Mouse (Mus musculus) MEL-GATA-1-ER (cell line): ENCODE measurements around the gene Sys1.

Experiments
- DNase-seq: peaks from one replicate; pipeline ENCODE4 v3.0.0-alpha.2; 2012; ENCODE audit warnings: low read depth; ENCODE audit errors: extremely low read depth

Sys1 gene

DNA sequence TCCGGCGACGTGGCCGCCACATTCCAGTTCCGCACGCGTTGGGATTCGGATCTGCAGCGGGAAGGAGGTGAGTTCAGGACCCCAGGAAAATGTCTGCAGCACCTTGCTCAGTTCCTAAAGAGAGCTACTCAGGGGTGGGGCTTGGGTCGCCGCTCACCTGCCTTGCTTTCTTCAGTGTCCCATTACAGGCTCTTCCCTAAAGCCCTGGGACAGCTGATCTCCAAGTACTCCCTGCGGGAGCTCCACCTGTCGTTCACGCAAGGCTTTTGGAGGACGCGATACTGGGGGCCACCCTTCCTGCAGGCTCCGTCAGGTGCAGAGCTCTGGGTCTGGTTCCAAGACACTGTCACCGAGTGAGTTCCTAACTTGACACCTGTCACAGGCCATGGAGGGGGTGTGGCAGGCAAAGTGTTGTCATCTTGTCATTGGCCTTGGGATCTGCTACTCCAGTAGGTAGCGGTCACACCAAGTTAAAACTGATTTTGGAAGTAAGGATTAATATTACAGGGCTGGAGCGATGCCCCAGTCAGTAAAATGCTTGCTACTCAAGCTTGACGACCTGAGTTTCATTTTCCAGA lies 41.0 kb downstream of the Sys1 start:
- no peak for DNase-seq

DNA sequence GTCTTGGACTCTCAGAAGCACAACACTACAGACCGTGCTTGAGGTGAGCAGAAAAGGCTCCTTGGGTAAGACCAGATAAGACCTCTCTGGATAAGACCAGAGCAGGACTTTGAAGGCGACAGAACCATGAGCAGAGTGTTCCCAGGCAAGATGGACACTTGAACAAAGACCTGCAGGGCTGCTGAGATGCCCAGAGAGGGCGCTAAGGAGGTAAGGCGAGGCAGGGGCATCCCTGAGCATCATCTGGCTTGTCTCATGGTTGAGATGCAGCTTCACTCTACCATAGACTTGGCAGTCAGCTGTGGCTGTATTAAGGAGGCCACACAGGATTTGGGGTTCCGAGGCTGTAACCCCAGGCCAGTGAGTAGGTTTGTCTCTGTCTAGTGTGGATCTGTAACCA lies 42.6 kb downstream of the Sys1 start:
- DNase-seq = no peak

DNA sequence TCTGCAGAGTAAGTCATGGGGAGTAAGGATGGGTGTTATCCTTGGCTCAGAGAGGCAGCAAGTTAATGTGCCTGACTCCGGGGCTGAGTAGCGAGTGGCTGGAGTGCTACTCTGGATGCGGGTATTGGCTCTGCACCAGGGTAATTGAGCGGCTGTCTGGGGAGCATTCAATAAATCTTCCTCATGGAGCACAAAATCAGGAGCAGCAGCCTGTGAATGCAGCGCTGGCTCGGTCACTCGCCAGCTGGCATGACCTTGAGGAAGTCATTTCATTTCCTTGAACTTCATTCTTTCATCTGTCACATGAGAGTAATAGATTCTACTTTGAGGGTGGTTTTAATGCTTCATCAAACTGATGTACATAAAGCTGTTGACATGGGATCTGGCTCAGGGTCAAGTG lies 43.7 kb downstream of the Sys1 start:
- no peak for DNase-seq

DNA sequence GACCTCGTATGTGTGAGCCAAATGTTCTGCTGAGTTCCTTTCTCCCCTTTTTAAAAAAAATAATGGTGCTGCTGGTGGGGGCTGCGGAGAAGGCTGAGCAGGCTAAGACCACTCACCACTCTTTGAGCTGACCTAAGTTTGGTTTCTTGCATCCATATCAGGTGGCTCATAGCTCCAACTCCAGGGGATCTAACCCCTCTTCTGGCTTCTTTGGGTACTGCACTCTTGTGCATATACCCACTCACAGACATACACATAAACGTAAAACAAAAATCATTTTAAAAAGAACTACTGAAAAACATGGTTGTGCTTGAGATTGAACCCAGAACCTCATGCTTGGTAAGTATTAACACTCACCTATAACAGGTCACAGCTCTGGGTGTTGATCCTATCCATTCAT lies 48.2 kb downstream of the Sys1 start:
- DNase-seq = no peak

DNA sequence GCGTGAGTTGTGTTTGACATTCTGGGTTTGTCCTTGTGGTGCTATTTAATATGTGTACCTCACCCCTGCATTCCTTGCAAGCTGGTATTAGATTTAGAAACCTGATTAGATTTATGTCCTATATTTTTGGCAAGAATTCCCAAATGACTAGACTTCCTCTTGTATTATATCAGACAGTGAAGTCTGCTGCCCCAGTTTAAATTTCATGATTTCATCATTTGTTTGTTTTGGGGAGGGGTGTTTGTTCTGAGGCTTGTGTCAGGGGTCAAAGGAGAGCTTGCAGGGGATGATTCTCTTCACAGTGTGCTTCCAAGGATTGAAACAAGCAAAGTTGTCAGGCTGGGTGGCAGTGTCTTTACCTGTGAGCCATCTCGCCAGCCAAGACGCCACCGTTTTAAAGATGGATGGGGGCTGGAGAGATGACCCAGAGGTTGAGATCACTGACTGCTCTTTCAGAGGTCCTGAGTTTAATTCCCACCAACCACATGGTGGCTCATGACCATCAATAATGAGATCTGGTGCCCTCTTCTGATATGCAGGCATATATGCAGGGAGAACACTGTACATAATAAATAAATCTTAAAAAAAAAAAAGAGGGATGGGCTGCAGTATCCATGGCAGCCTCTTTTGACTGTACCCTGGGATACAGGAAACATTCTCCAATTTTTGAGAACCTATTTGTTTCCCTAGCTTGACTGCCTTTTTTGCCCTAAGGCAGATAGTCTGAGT lies 49.0 kb downstream of the Sys1 start:
- DNase-seq = no peak

DNA sequence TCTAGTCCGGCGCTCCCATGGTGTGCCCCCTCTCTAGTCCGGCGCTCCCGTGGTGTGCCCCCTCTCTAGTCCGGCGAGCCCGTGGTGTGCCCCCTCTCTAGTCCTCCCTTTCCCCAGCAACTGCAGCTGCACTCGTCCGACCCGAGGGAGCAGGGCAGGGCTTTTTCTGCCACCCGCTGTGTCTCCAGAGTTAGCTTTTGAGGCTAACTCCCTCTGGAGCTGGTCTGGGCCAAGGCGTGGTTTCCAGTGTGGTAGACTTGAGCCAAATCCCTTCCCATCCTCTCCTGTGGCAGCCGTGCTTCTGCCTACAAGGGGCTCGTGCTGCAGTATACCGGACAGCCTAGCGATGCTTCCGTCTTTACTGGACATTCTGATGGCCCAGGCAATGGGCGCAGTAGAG lies 51.0 kb downstream of the Sys1 start:
- no peak for DNase-seq

DNA sequence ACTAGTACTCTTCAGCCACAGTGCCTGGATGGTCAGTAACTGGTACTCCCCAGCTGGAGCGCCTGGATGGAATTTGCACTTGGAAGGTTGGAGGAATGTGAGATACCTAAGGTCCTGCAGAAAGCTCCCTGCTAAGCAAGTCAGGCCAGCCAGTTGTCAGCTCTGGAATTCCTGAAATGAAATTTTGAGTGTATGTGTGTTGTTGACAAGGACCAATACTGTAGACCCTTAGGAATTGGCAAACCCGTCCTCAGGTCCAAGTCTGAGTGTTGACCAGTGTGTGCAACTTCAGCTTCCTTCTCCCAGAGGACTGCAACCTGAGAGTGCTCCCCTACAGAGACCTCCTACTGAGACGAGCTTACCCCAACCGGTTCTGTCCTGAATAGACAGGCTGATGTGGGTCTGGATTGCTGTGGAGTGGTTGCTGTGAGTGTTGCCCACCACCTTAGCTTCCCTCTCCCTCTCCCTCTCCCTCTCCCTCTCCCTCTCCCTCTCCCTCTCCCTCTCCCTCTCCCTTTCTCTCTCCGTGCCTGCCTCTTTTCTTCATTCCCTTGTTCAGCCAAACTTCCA lies 53.9 kb downstream of the Sys1 start:
- no peak for DNase-seq

DNA sequence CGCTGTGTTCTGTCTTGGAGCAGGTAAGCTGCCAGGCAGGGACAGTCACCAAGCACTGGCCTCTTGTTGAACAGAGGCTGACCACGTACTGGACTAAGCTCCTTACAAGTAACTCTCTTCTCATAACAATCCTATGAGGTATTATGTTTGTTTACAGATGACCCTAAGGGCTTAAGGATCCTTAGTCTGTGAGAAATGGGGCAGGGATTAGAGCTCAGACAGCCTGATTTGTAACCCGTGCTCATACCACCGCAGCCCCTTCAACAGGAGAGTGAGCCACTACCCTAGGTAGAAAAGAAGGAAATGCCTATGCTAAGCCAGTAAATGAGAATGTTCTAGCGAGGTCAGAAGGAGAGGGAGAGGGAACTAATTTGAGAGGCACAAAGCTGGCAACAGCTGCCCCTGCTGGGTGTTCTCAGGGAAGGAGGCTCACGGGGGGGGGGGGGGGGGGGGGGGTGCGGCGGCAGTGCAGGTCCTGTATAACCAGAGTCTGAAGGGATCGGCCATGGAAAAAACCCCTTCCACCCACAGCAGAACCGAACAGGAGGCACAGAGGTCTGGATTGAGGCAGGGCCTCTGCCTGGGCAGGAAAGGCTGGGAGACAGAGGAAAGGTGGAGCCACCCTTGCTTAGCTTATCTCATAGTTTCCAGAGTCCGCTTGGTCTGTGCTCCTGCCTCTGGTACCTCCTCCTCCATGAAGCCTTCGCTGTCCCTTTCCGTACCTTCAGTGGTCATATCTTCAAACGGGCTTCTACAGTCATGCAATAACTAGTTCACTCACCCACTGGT lies 55.6 kb downstream of the Sys1 start:
- DNase-seq = no peak

DNA sequence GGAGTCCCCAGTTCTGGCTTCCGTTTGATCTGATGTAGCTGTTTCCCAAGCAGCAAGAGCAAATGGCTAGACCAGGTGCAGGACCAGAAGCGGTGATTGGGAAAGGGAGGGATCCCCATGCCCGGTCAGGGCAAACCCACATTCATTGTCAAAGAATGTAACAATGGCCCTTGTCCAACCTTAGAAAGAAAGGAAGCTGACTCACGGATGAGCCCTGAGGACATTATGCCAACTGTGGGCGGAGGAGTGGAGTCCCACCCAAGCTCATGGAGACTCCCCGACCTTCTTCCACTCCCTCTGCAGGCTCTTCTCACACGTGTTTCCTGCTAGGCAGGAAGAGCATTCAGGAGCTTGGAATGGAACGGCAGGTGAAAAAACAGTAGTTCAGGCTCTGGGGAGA lies 56.6 kb downstream of the Sys1 start:
- DNase-seq = no peak

DNA sequence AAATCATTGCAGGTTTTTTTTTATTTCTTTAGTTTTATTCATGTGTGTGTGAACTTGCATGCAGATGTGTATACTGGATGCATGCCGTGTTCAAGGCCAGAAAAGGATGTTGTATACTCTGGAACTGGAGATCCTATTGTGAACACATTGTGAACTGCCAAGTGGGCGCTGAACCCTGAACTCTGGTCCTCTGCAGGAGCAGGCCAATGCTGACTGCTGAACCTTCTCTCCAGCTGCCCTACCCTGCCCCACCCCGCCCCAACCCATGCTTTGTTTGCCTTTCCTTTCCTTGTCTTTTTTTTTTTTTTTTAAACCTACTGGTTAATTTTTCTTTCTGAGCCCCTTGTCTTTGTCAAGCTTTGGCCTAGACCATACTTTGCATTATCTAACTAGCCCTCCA lies 58.2 kb downstream of the Sys1 start:
- DNase-seq = no peak

DNA sequence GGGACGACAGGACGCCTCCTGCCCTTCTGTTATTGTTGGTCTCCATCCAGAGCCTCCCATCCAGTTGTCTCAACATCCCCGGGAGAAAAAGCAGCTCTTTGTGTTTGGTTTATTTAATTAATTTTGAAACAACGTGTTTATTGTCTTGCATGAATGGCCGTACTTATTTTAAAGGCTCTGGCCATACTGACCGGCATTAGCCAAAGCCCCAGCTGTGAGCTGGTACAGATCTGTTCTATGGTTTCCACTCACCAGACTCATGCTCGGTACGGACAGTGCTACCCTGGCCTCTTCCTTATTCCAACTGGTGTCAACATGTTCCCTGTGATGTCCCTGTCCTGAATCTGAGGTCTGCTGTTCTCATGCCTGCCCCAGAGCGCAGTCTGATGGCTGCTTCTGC lies 59.1 kb downstream of the Sys1 start:
- DNase-seq = no peak

DNA sequence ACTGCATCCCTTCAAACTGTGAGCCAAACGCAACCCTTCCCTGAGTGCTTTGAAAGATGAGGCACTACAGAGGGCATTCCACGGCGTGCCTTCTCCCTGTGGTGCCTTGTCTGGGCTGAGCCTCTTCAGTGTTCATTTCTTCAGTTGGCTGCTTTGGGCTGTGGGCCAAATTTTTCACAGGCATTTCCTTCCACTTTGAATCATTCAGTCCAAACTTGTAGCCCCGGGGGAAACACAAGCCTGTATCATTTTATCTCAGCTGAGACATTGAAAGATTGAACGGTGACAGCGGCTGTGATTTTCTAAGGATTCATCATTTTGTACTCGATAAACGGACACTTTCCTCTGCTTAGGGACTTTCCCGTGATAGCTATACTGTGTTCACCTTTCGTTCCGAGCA lies 59.8 kb downstream of the Sys1 start:
- no peak for DNase-seq

DNA sequence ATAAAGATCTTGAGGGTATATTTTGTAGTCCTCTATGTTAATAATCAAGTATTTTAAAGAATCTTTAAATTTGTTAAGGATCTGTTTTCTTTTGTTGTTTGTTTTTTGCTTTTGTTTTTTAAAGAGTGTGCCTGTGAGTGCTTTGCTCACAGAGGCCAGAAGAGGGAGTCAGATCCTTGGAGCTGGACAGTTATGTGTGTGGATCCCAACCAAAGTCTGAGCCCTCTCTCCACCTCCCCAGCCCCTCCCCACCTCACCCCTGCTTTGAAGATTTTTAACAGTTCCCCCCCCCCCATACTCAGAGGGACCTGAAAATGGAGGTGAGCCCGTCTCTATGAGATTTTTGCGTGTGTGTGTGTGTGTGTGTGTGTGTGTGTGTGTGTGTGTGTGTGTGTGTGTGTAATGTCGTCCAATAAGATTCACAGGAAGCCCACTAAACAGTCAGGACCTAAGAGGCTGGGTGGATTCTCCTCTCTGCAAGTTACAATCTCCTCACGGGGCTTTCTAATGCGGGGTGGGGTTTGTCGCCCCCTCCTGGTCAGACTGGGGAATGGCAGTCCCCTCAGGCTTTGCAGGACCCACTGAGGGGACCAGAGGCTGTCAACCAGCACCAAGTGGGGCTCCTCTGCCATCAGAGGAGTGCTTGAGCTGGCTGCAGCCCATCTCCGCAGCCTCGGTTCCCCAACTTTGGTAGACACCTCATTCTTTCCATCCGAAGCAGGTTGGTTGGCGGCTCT lies 60.9 kb downstream of the Sys1 start:
- DNase-seq = no peak

DNA sequence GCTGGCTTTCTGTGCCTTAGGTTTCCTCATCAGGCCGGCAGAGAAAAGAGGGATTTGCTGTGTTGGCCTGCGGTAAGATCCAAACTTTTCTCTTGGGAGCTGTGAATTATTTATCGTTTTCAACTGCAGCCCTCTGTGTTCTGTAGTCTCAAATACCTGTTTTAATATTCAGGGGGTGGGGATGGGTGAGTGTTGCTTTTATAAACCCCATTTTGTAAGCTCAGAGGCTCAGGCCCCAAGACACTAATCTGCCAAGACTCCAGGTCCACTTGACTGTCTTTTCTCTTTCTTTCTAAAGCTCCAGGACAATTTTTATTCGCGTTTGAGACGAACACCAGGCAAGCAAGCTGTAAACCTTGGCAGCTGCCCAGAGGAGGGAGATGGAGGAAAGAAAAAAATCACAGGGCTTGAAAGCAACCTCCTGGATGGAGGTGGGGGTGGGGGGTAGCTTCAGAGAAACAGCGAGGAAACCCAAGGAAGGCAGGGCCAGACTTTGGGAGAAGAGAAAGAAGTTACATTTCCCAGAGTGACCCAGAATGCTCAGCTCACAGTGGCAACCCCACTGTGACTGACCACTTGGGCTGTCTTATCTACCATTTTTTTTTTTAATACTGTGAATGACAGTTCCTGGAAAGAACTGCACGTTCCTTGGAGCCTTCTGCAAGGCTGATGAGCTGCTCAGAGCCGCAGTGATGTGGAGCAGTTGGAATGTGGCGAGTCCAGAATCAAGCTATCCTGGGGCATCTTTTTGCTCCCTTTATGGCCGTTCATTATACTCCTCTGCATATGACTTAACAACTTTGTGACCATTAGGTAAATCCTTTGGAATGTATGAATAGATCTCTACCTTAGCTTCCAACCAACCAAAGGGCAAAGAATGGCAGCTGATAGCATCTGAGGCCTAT lies 61.8 kb downstream of the Sys1 start:
- no peak for DNase-seq

DNA sequence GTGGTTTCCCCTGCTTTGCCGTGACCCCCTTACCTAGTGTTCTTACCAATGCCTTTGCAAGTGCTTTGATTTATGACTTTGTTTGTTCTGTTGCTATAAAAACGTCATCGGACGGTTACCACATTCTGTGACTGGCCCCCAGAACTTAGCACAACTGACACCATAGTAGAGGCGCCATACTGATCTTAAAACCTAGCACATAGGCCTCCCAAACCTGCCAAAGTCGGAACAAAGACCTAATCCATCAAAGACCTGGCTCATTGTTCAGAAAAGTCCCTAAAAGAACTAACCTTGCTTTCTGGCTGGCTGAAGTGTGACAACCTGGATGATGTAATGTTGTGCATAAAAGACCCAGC lies 62.4 kb downstream of the Sys1 start:
- DNase-seq = no peak

DNA sequence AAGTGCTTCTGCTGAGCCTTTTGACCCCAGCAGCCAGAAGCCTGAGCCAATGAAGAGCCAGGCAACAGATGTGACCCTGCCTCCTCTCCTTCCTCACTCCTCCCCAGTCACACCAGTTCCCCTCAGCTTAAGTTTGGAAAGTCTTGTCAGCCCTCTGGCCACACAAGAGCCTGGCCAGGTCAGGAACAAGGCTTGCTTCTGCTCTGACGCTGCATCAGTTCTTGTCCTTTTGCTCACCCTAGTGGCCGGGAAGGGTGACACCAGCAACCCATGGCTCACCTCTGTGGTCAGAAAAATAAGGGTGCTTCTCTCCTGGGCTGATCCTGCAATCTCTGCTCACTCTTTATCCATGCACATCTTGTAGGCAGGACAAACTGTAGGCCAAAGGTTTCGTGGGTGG lies 64.0 kb downstream of the Sys1 start:
- no peak for DNase-seq

DNA sequence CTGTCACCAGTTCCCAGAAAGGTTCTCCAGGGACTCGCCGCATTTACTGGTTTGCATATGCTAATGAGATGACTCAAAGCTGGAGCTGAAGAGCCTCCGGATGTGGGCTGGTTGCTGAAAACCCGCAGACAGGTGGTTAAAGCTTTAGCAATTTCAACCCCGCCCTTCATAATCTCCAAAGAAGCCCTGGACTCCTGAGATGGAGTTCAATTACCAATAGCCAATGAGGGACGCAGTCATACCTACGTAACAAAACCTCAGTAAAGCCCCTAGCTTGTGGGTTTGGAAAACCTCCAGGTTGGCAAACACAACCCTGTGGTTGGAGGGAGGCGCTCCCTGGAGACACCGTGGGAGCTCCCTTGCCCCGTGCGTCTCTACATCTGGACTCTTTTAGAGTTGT lies 65.1 kb downstream of the Sys1 start:
- DNase-seq = peak; percentile 91

DNA sequence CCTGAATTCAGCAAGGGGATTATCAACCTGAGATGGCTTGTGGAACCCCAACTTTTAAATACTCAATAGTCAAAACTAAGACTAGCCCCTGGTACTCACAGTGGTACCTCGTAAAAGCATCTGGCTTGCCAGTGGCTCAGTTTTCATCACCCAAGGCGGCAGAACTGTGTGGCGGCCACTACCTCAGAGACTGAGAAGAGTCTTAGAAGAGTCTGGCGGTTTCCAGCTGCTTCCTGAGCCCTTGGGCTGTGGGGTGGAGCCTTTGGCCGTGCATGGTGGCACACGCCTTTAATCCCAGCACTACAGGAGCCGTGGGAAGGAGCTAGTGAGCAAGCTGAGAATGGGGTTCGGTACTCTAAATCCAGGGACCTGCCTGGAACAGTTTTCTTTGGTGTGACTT lies 65.5 kb downstream of the Sys1 start:
- peak; percentile 22 for DNase-seq

DNA sequence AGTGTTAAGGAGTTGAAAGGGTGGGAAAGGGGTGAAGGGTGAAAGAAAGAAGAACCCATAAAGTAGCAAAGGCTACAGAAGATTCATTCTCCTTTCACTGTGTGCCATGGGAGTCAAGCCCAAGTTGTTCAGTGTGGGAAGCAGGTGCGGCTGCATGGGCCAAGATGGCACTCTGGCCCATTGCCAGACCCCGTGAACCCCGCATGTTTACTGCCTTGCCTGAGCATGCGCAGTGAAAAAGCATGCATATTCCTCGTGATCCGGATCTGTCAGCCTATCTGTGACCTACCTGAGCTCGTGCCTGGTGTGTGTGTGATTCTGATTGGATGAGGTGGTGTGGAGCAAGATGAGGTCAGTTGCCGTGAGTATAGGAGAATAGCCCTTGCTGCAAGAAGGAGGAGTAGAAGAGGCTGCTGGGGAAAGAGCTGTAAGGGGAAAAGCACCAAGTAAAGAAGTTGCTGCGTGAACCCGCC lies 66.6 kb downstream of the Sys1 start:
- DNase-seq = peak; percentile 84

DNA sequence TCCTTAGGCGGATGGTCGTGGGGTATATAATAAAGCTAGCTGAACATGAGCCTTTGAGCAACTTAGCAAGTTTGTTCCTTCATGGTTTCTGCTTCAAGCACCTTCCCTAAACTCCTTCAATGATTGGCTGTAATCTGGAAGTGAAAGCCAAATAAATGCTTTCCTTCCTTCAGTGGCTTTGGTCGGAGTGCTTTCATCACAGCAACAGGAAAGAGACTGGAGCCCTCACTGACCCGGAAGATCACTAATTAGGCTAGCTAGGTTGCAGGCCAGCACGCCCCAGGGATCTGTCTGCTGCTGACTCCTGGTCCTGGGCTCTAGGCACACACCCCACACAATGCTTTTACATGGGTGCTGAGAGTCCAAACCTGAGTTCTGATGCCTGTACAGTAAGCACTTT lies 71.8 kb downstream of the Sys1 start:
- DNase-seq = no peak
